Mouse (Mus musculus): ENCODE measurements around the gene Gsx1.

The Gsx1 gene

GRCm38 (mm10) chr5:147188571-147188975 is at the start of gene Gsx1:
Gene Gsx1 (plus strand): TSS chr5:147188696.
- DNase-seq: peak; percentile 88

GRCm38 (mm10) chr5:147147340-147147739 is 41.2 kb upstream of the Gsx1 start:
- DNase-seq: no peak

GRCm38 (mm10) chr5:147154806-147155371 is 33.6 kb upstream of the Gsx1 start:
- DNase-seq: peak; percentile 67

- peak; percentile 81 for DNase-seq
Observed at GRCm38 (mm10) chr5:147155449-147156133, 32.9 kb upstream of the Gsx1 start.

GRCm38 (mm10) chr5:147156376-147156775 is 32.1 kb upstream of the Gsx1 start:
- DNase-seq: no peak

DNA sequence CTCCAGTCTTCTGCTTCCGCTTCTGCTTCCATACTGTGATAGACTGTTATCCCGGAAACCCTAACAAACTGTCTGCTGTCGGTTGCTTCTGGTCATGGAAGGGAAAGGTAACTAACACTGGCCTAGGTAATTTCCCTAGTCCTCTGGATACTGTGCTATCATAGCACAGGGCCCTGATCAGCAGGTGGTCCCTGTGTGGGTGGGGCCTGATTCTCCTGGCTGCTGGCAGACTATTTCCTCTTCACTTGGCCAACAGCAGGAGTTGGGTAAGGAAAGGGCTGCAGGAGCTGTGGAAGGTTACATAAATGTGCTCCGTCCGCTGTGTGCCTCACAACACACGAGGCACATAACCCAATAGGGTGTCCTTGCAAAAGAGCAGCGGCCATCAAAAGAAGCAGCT is 31.1 kb upstream of the Gsx1 start:
- DNase-seq: no peak

DNA sequence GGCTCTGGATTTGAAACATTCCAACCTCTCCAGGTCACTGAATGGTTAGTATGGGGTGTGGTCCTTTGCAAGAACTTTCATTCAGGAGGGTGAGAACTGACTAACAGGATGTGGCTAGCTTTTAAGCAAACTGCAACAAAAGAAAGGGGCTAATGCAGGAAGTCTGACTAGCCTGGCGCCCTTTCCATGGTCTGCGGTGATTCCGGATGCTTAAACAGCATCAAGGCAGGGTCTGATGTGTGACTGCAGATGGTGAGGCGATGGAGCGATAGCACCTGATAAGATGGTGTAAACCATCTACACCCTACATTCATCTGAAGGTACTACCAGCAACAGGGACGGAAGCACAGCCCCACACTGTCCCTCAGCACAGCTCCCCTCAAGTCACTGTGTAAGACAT is 29.2 kb upstream of the Gsx1 start:
- DNase-seq: no peak

DNA sequence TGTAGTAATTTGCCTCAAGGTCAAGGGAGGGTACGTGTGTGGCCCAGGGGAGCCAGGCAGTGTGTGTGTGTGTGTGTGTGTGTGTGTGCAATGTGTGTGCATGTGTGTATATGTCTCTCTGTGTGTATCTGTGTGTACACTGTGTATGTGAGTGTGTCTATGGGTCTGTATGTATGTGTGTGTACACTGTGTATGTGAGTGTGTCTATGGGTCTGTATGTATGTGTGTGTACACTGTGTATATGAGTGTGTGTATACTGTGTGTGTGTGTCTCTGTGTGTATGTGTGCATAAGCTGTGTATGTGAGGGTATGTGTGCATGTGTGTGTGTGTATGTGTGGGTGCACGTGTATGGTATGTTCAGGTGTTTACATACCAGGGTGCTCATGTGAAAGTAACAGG is 28.7 kb upstream of the Gsx1 start:
- DNase-seq: no peak

GRCm38 (mm10) chr5:147165060-147165459 is 23.4 kb upstream of the Gsx1 start:
- peak; percentile 30 for DNase-seq

DNA sequence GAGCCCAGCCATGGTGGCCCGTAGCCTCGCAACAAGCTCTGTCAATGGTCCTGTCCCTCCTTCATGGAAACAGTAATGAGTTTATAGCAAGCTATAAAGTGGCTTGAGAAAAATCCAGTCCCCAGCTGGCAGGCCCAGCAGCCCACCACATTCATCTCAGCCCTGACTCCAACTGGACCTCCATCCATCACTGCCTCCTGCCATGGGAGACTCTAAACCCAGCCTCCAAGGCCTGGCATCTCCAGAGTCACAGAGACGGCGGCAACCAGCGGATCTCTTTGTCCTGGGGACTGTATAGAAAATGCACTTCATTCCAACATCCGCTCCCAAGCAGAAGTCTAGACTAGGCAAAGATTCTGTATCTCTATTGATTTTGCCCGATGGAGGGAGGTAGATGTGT is 18.4 kb upstream of the Gsx1 start:
- DNase-seq: no peak

- no peak for DNase-seq
Observed at GRCm38 (mm10) chr5:147174046-147174445, 14.4 kb upstream of the Gsx1 start.

GRCm38 (mm10) chr5:147185174-147185915 is 3.2 kb upstream of the Gsx1 start:
- DNase-seq: peak; percentile 11

GRCm38 (mm10) chr5:147186001-147186431 is 2.5 kb upstream of the Gsx1 start:
- peak; percentile 72 for DNase-seq

DNA sequence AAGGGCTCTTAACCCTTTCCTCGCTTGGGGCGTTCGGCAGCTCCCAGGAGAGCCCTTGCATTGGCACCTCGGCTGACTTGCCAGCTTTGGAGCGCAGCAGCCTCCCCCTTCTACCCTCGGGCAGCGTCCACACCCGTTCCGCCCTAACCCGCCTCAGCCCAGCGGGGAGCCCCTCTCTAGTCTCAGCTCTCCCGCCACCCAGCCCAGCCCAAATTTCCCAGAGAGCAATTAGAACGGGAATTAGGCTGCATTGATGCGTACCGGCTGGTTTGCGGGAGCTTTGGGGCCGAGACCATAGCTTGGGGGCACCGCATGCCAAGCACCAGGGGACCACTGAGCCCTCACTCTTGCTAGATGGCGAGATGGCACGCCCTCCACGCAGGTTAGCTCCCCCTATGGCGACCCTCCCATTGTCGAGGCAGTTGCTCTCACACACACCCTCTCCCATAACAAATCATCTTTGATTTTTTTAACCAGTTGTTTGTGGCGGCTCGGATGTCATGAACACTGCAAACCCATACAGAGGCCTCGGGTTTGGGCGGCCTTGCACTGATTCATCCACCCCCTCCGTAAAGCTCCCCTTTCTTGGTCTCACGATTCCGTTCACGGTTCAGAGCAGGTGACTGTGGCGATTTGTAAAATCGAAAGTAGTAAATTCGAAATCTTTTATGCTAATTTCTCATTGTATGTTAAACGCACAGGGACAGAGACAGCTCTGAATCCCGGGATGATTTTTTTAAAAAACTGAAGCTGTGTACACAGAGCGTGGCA is 1.5 kb upstream of the Gsx1 start:
- DNase-seq: peak; percentile 59

DNA sequence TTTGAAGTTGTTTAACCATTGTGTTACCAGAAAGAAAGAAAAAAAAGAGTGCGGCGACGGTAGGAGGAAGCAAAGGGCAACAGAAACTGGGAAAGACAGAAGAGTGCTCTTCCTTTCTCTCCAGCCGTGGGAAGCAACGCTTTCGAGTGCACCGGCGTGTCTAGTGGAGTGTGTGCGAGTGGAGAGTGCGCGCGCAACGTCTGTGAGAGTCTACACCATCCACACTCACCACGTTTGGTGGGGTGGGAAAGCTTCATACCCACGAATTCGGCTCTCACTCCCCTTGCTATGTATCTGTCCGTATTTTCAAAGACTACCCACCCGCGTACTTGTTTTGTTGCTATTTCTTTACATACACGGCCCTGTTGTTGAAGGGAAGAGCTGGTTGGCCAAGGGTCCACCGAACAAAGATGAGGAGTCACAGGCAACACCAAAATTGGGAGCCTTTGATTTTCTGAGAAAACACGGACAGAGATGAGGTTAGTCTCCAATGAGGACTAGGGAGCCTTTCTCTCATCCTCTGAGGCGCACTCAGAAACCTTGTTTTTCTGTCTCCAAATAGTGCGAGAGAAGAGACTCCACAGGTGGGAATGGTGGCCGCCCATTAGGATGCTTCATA is 835 bp upstream of the Gsx1 start:
- peak; percentile 9 for DNase-seq

DNA sequence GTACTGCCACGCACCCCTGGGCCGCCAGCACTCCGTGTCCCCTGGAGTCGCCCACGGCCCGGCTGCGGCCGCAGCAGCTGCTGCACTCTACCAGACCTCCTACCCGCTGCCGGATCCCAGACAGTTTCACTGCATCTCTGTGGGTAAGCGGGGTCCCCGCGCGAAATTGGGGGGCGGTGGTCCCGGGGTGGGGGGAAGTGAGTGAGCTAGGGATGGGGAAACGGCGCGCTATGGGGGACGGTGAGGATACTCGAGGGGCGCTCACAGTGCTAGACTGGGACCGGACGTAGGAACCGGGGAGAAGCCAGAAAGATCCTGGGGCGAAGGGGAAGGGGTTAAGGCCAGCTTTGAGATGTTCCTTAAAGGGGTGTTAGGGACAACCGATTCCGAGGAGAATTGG is 660 bp downstream of the Gsx1 start:
- peak; percentile 10 for DNase-seq

DNA sequence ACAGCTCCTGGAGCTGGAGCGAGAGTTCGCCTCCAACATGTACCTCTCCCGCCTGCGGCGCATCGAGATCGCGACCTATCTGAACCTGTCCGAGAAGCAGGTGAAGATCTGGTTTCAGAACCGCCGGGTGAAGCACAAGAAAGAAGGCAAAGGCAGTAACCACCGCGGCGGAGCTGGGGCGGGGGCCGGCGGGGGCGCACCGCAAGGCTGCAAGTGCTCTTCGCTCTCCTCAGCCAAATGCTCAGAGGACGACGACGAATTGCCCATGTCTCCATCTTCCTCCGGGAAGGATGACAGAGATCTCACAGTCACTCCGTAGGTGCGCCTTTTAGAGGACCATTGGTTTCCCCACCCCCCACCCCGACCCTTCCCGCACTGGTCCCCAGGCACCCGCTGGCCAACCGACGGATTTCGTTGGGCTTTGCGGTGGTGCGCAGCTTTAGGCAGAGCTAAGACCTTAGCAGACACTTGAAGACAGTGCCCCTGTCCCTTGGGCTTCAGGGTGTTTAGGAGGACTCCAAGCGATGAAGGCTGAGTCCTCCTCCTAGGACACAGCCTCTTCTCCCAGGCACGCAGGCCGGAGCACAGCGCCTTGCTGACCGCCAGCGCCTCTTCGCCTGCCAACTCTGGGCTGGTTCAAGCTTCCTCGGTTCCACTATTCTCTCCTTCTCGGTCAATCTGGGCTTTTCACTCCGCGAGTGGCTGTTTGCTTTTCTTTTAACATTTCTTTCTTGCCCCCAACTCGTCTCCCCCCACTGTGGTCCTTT is 1.5 kb downstream of the Gsx1 start:
- peak; percentile 23 for DNase-seq

DNA sequence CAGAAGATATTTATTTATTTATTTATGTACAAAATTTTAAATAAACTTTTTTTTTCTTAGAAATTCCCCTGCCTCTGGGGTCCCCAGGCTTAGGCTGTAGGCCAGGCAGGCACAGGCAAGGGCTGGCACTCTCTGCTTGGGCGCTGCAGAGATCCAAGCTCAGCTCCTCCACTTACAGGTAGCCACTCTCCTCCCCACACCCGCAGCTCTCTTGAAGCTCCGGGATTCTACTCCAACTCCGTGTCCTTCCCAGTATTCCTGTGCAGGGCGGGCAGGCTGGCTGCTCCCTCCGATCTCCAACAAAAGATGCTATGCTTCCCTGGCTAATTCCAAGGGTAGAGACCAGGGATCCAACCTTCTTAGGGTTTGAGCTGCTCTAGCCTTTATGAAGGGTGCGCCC is 2.4 kb downstream of the Gsx1 start:
- DNase-seq: peak; percentile 7

DNA sequence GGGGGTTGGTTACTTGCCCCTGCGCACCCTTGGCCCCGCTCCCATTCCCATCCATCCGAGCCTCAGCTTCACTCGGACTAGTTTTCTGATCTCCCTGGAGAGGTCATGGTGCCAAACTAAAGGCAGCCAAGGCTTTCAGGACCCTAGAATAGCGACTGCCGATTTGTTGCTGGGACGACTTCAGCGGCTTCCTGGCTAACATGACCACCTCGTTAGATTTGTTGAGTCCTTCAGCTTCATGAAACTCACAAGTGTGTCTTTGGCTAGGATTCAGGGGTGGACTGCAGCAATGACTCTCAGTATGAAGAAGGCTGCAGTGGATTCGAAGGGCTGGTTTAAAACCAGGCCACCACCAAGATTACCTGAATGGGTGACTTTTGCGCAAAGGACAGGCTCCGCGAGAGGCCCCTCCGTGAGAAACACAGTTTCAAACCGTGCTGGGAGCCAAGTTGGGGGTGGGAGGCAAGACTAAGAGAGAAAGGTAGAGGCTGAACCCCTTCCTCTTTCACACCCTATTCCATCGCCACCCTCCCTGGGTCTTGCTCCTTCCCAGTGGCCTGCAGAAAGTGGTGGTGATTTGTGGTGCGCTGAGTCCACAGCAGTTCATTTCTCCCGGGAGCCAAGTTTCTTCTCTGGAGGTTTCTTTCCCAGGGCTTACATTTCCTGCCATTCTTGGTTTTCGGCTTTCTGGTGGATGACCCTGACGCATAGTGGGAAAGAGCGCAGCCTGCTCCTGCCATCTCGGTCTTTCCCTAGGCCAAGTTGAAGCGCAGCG is 3.5 kb downstream of the Gsx1 start:
- peak; percentile 14 for DNase-seq

- no peak for DNase-seq
Observed at GRCm38 (mm10) chr5:147192576-147192960, 4.1 kb downstream of the Gsx1 start.

GRCm38 (mm10) chr5:147204905-147205304 is 16.4 kb downstream of the Gsx1 start:
- DNase-seq: peak; percentile 17
